Mouse (Mus musculus): ENCODE measurements around the gene Pdk4. TPM values are rescaled to one million over a fixed set of nuclear protein-coding genes. Genes with fewer than 3 reads are reported as not detected.

The Pdk4 gene
- 86.1 and 195 TPM in 2 replicates for polyA plus RNA-seq (2012; rRNA removed; ENCODE audit: low replicate concordance)

GRCm38 (mm10) chr6:5495961-5496853 lies at the start of gene Pdk4:
TSS of gene Pdk4 (minus strand) at chr6:5496309.

Other genes starting within 250 kb of the Pdk4 start
- gene Pon3, start 240.0 kb downstream of the Pdk4 start, polyA plus RNA-seq (2012; rRNA removed; ENCODE audit: low replicate concordance): 16.0 and 47.4 TPM in 2 replicates
- 14.0 and 24.2 TPM in 2 replicates for gene Pon2, start 197.9 kb downstream of the Pdk4 start, polyA plus RNA-seq (2012; rRNA removed; ENCODE audit: low replicate concordance)
- gene Asb4, start 112.9 kb downstream of the Pdk4 start, polyA plus RNA-seq (2012; rRNA removed; ENCODE audit: low replicate concordance): 0.55 and 1.6 TPM in 2 replicates
- gene Dync1i1, start 229.3 kb upstream of the Pdk4 start, polyA plus RNA-seq (2012; rRNA removed; ENCODE audit: low replicate concordance): 0.20 and 0.44 TPM in 2 replicates